Mouse (Mus musculus) bone marrow, adult 2 months (tissue): Measurements from ENCODE around the gene Nmur1. TPM values are rescaled to one million over a fixed set of nuclear protein-coding genes. Genes with fewer than 3 reads are reported as not detected.
A peak's percentile ranks its signal among the peaks of the same experiment; 100 is the strongest.

Experiments used
- H3K27ac ChIP-seq: fragments of 200-500 bp; 2 replicates; pipeline ENCODE4 v1.5.1; 2012; ENCODE audit warnings: low read depth, mild to moderate bottlenecking, control low read depth, inconsistent platforms, low read length; ENCODE audit not compliant: control insufficient read depth, poor library complexity, insufficient read depth
- H3K4me1 ChIP-seq: fragments of 200-500 bp; 2 replicates; pipeline ENCODE4 v1.6.1; 2011; ENCODE audit warnings: low read length; ENCODE audit not compliant: control insufficient read depth, insufficient read depth
- H3K4me3 ChIP-seq: fragments of 200-500 bp; replicated peaks from 2 replicates; pipeline ENCODE3; 2011; ENCODE audit warnings: mild to moderate bottlenecking, low read depth, low read length, control low read depth; ENCODE audit not compliant: control insufficient read depth
- CTCF ChIP-seq: fragments of 200-500 bp; IDR thresholded peaks from 2 replicates; pipeline ENCODE4 v1.5.1; 2011; ENCODE audit warnings: low read length, control low read depth; ENCODE audit not compliant: control insufficient read depth, insufficient read depth
- POLR2A ChIP-seq: fragments of 200-500 bp; IDR thresholded peaks from 2 replicates; pipeline ENCODE4 v1.6.1; 2011; ENCODE audit warnings: low read depth, mild to moderate bottlenecking, control low read depth, low read length, borderline replicate concordance; ENCODE audit not compliant: control insufficient read depth
- WGBS: fragments of 180-500 bp; shearing (Covaris S2); methylation state at CpG from one replicate; pipeline ENCODE4 v1.1.7; 2018; 5-methylcytosine and 5-hydroxymethylcytosine counted together
- polyA plus RNA-seq: library from polyadenylated mRNA; stranded (reverse); fragments of >200 nt; gene quantifications from 2 replicates; pipeline ENCODE4 v1.2.4, GENCODE M21; 2011; ENCODE audit warnings: low replicate concordance; ENCODE audit not compliant: missing spikeins, insufficient read depth, insufficient read length

The Nmur1 gene
- polyA plus RNA-seq, 1 experiment = not detected

- Histone ChIP-seq H3K27ac (no peak overlapping the region), H3K4me1 (peaks cover 2% of the 10 kb centered on the region; the same call in 1 of the 2 replicates), H3K4me3 (no peak overlapping the region)
- TF ChIP-seq CTCF (peak; percentile 38), POLR2A (no peak)
- 25% methylated on average over 6 of the region's 6 CpGs for WGBS
These were observed 62.4 kb downstream of the Nmur1 start for GRCm38 (mm10) chr1:86363671-86364070.

DNA sequence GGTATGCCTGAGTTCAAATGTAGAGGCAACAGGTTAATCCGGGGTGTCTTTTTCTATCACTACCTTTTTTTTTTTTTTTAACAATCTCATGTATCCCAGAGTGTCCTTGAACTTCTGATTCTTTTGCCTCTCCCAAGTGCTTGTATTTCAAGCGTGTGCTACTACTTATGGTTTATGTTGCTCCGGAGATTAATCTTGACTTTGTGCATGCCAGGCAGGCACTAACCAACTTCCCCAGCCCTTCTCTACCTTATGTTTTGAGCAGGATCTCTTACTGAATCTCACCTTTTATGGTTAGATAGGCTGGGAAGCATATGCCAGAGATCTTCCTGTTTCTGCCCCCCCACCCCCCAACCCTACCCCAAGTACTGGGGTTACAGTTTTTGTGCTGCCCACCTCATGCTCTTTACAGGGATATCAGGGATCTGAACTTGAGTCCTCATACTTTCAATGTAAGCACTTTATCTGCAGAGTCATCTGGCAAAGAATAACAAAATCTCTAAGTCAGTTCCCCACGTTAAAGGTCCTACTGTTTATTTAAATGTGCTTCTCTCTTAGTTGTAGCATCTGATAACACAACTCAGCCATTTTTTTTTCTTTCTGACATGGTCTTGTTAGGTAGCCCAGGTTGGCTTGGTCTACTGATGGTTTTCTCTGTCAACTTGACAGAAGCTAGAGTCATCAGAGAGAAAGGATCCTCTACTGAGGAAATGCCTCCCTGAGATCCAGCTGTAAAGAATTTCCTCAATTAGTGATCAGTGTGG, 64.0 kb downstream of the Nmur1 start:
- peaks cover 4% of the 10 kb centered on the region; the same call in 1 of the 2 replicates for H3K4me1 ChIP-seq
- H3K4me3 ChIP-seq = no peak overlapping the region
- WGBS = 71% methylated on average over 4 of the region's 4 CpGs
- no peak overlapping the region for H3K27ac ChIP-seq
- no peak for TF ChIP-seq POLR2A
- TF ChIP-seq CTCF = no peak

DNA sequence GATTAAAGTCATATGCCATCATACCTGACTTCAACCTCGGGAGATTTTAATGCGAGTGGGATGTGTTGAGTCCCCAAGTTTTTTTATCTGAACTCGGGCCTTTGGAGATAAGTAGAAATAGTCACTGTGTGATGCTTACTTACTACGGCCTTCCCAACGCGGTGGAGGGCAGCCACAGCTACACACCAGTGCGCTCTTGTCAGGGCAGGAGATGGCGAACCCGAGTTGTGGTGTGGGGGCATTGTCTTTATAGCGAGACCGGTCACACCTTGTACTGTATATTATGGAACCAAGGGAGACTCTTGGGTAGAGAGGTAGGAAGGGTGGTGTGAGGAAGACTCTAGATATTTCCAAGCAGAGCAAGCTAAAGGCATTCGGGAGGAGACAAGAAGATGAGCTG, 65.6 kb downstream of the Nmur1 start:
- TF ChIP-seq CTCF (no peak), POLR2A (no peak)
- peak overlapping the region; percentile 99 for H3K4me3 ChIP-seq
- peak overlapping the region; percentile 65; the same call in 1 of the 2 replicates for H3K27ac ChIP-seq
- peaks cover 4% of the 10 kb centered on the region; the same call in 1 of the 2 replicates for H3K4me1 ChIP-seq
- 11% methylated on average over 12 of the region's 12 CpGs for WGBS

- Histone ChIP-seq H3K4me1 (peaks cover 4% of the 10 kb centered on the region; the same call in 1 of the 2 replicates), H3K27ac (peak overlapping the region; percentile 65), H3K4me3 (peak overlapping the region; percentile 99)
- WGBS = under 1% methylated on average over 26 of the region's 26 CpGs
- TF ChIP-seq CTCF (no peak), POLR2A (no peak)
These were observed 66.2 kb downstream of the Nmur1 start for GRCm38 (mm10) chr1:86359798-86360179.

GRCm38 (mm10) chr1:86358906-86359797, 66.9 kb downstream of the Nmur1 start, which contains the start of gene Ncl:
TSS of gene Ncl (minus strand) at chr1:86359400.
- TF ChIP-seq POLR2A (peak; percentile 97), CTCF (no peak)
- WGBS = under 1% methylated on average over 102 of the region's 102 CpGs
- peak within 1 kb of the TSS; percentile 94 for H3K27ac ChIP-seq
- peak within 1 kb of the TSS; percentile 99 for H3K4me3 ChIP-seq
- peaks cover 4% of the 10 kb centered on the region; the same call in 1 of the 2 replicates for H3K4me1 ChIP-seq

- under 1% methylated on average over 41 of the region's 41 CpGs for WGBS
- Histone ChIP-seq H3K27ac (peak overlapping the region; percentile 94), H3K4me3 (peak overlapping the region; percentile 97), H3K4me1 (peaks cover 4% of the 10 kb centered on the region; the same call in 1 of the 2 replicates)
- TF ChIP-seq POLR2A = no peak
- no peak for TF ChIP-seq CTCF
These were observed 67.7 kb downstream of the Nmur1 start for GRCm38 (mm10) chr1:86358229-86358905.

GRCm38 (mm10) chr1:86354186-86354585, 71.8 kb downstream of the Nmur1 start:
- TF ChIP-seq POLR2A = no peak
- no peak for TF ChIP-seq CTCF
- H3K4me1 ChIP-seq = peaks cover 1% of the 10 kb centered on the region; the same call in 1 of the 2 replicates
- WGBS = 79% methylated on average over 2 of the region's 2 CpGs

More at GRCm38 (mm10) chr1:86354186-86354585, 71.8 kb downstream of the Nmur1 start:
- H3K4me3 ChIP-seq = no peak overlapping the region
- H3K27ac ChIP-seq = no peak overlapping the region
